Mouse (Mus musculus): ENCODE results near the gene Il21r.

GRCm38 (mm10) chr7:125630989-125631388, 27.8 kb downstream of the Il21r start:
- TF ChIP-seq CTCF (IDR thresholded peaks at IDR 0.05; ENCODE audit: borderline replicate concordance, insufficient read depth, low read length) (no peak), POLR2A (IDR thresholded peaks at IDR 0.05; ENCODE audit: low read depth, low read length) (no peak)

Data from embryonic fibroblast, embryonic 13.5 days (primary cell).